In the genomic region with DNA sequence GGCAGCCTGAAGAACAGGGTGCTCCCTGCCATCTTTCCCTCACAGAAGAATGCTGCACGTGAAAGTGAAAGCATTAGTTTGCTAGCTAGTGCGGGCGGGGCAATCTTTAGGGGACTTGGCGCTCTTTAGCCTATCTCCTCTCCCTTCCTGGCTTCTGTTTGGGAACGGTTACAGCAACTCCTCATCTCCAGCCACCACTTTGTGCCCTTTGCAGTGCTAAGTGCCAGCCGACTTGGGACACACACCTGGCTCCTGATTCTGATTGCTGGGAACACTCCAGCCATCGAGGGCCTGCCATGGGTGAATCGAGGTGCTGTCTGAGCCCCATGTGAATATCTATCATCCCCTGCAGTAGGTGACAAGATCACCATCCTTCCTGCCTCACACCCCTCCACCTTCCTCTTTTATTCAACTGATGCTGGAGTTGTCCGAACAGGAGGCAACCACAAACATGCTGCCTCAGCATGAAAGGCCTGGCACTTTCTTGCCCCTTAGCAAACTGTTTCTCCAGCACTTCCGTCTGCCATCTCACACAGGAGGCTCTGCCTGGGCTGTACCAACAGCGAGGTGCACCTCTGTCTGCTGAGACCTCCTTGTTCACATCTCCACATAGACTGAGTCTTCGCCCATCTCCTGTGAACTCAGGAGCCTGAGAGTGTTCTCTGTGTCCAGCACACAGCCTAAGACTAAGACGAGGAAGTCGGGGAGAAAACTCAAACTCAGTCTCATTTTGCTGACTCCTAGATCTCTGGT, we compare ENCODE assay signal across 8 mouse cellular contexts.
A peak's percentile ranks its signal among the peaks of the same experiment; 100 is the strongest.
DNase-seq lines count a peak whose midpoint lies in the region; ATAC-seq and TF ChIP-seq lines count a peak whose summit lies in the region.

No protein-coding gene starts in this region.

- H3K27ac ChIP-seq in hindbrain, embryonic 10.5 days, result no peak overlapping the region
- no peak overlapping the region for H3K27ac ChIP-seq in cerebellum, adult 2 months (ENCODE audit: insufficient read depth, low read length)
- no peak overlapping the region for H3K27ac ChIP-seq in midbrain, embryonic 11.5 days (ENCODE audit: low read depth, low read length)

- 0 out of 2 replicates have a peak, but pooled peaks cover 9% of the 10 kb centered on the region for H3K27me3 ChIP-seq in hindbrain, embryonic 10.5 days (ENCODE audit: insufficient read depth, poor library complexity, severe bottlenecking)
- no peaks in the 10 kb centered on the region; the same call in 1 of the 2 replicates for H3K27me3 ChIP-seq in cerebellum, adult 2 months (ENCODE audit: control insufficient read depth, insufficient read depth, low read length)
- H3K27me3 ChIP-seq in midbrain, embryonic 11.5 days (ENCODE audit: control insufficient read depth, insufficient read depth, low read length), result peaks cover 5% of the 10 kb centered on the region; the same call in 1 of the 2 replicates

- ATAC-seq in midbrain, embryonic 11.5 days (ENCODE audit: low FRiP score), result no peak

- peaks cover 3% of the 10 kb centered on the region; the same call in 1 of the 2 replicates for H3K4me1 ChIP-seq in hindbrain, embryonic 10.5 days (replicated peaks)
- no peaks in the 10 kb centered on the region for H3K4me1 ChIP-seq in cerebellum, adult 2 months (ENCODE audit: control insufficient read depth, insufficient read depth, low read length)
- peaks cover 5% of the 10 kb centered on the region; the same call in 1 of the 2 replicates for H3K4me1 ChIP-seq in midbrain, embryonic 11.5 days (ENCODE audit: control insufficient read depth, insufficient read depth, low read length)

- H3K9ac ChIP-seq in midbrain, embryonic 11.5 days (ENCODE audit: low read length), result no peak overlapping the region

- no peak overlapping the region for H3K4me3 ChIP-seq in hindbrain, embryonic 10.5 days
- H3K4me3 ChIP-seq in cerebellum, adult 2 months (replicated peaks; ENCODE audit: insufficient read depth, low read depth, low read length), result no peak overlapping the region
- no peak overlapping the region for H3K4me3 ChIP-seq in midbrain, embryonic 11.5 days (ENCODE audit: low read depth, low read length)

- H3K9me3 ChIP-seq in hindbrain, embryonic 10.5 days, result peaks cover 7% of the 10 kb centered on the region
- no peaks in the 10 kb centered on the region for H3K9me3 ChIP-seq in midbrain, embryonic 11.5 days (ENCODE audit: control insufficient read depth, low read length)

- no peak overlapping the region for H3K4me2 ChIP-seq in midbrain, embryonic 11.5 days

- 0 out of 2 replicates have a peak, but pooled peaks cover 2% of the 10 kb centered on the region for H3K36me3 ChIP-seq in hindbrain, embryonic 10.5 days
- no peaks in the 10 kb centered on the region for H3K36me3 ChIP-seq in midbrain, embryonic 11.5 days (ENCODE audit: control insufficient read depth, insufficient read depth, low read length)

- no peak for TF ChIP-seq POLR2A in cerebellum, adult 2 months (IDR thresholded peaks at IDR 0.05; ENCODE audit: borderline replicate concordance, insufficient read depth, low read length)

- TF ChIP-seq CTCF in cerebellum, adult 2 months (IDR thresholded peaks at IDR 0.05; ENCODE audit: borderline replicate concordance, insufficient read depth, low read depth, low read length), result no peak

- WGBS in hindbrain, embryonic 10.5 days, result 69% methylated on average over 14 of the region's 14 CpGs
- WGBS in cerebellum, adult 2 months, result 71% methylated on average over 14 of the region's 14 CpGs
- WGBS in midbrain, embryonic 11.5 days, result 74% methylated on average over 14 of the region's 14 CpGs

- peak; percentile 75 for DNase-seq in CD4-positive, CD25-positive, alpha-beta regulatory T cell, adult 2 months (ENCODE audit: low read depth, low spot score)
- peak; percentile 32 for DNase-seq in brain, adult 2 months (ENCODE audit: low read depth, low spot score)
- peak; percentile 28 to 52 for DNase-seq in kidney, postnatal 25 days
- DNase-seq in naive thymus-derived CD4-positive, alpha-beta T cell, adult 2 months (ENCODE audit: low read depth), result peak; percentile 73
- no peak for DNase-seq in hindbrain, embryonic 10.5 days (ENCODE audit: low spot score)
- no peak for DNase-seq in cerebellum, adult 2 months
- no peak for DNase-seq in midbrain, embryonic 11.5 days (ENCODE audit: low spot score, missing footprints)
- no peak for DNase-seq in gastrocnemius, postnatal 25 days

Comparison
In these comparisons a context has a peak if more than half of its experiments do, and no peak if none do; other contexts are left out.
1. DNase-seq: peak in CD4-positive, CD25-positive, alpha-beta regulatory T cell, adult 2 months (single experiment), brain, adult 2 months (single experiment), kidney, postnatal 25 days (2 of 2) and naive thymus-derived CD4-positive, alpha-beta T cell, adult 2 months (single experiment); none in hindbrain, embryonic 10.5 days (single experiment), cerebellum, adult 2 months (0 of 2), midbrain, embryonic 11.5 days (single experiment) and gastrocnemius, postnatal 25 days (single experiment).